Mouse (Mus musculus) MN1 (cell line): ENCODE data around the gene Zfp704.
A peak's percentile ranks its signal among the peaks of the same experiment; 100 is the strongest.

Source experiments
- DNase-seq: peaks from one replicate; pipeline ENCODE4 v3.0.0-alpha.2; 2016; ENCODE audit warnings: low spot score

Zfp704 gene

DNA sequence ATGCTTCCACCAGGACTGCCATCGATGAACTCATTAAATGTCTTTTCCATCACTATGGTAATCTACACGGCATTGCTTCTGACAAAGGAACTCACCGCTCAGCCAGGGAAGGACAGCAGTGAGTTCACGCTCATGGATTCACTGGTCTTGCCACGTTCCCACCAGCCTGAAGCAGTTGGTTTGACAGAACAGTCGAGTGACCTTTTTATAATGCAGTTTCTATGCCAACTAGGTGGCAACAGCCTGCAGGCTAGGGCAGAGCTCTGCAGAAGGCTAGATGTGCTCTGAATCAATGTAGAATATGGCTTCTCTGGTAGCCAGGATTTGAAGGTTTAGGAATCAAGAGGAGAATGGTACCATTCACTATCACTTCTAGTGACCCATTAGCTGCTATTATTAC is 186.2 kb downstream of the Zfp704 start:
- no peak for DNase-seq

DNA sequence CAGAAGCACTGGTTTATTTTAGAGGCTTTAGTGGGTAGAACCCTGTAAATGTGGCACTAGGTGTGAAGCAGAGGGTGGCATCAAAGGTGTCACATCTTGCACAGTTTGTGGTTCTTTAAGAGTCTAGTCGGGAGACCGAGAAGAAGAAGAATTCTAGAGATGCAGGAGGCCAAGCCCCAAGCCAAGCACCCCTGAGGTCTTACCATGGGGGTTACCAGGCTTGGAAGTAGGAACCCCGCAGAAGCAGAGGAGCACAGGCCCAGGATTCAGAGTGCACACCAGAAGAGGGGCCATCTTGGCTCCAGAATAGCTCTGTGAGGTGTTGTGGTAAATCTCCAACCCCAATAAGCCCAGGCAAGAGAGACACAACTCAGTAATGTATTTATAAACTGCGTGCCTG is 201.0 kb downstream of the Zfp704 start:
- no peak for DNase-seq

DNA sequence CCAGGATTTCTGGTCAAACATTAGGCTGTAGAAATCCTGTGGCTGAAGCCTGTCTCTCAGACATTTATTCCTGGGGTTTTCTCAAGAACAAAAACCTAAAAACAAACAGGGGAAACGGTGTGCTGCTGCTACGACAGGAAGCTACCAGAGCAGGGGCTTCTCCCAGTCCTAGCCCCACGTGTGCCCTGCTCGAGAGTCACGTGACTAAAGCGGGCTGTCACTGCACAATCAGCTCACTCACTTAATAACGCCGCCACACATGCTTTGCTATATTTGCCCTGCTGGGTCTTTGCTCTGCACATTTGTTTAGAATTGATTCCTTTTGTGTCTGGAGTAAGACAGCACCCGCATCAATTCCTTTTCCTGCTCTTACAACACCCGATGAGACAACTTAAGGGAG is 202.1 kb downstream of the Zfp704 start:
- DNase-seq: no peak

DNA sequence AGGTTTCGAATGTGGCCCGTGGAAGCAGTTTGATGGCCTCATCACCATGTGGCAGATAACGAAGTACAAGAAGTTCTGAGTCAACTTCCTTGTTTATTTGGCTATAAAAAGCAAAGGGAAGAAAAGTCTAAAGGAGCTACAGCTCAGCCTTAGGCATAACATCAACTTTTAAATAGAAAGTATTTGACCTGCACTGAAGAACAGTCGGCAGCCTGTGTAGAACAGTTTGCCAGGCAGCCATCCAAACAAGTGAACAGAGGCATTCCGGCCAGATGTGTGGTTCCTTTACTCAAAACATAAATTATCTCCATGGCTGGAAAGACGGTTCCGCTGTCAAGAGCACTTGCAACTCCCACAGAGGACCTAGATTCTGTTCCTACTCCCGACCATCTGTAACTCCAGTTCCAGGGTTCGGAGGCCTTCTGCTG is 202.8 kb downstream of the Zfp704 start:
- no peak for DNase-seq

DNA sequence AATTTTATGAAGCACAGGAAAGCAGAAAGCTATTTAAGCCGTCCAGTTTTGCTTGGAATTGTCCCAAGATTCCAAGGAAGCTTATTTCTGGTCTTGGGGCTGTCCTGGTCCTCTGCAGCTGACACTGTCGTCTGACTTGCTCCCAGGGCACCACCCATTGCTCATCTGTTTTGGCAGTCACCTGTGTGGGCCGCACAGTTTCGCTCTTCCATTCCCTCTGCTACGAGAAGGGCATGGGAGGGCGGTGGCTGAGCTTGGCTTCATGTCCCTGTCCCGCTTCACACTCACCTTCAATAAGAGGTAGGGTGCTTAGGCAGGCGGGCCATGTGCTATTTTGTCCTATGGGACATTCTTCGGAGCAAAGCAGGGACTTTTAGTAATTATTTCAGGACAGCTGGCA is 204.5 kb downstream of the Zfp704 start:
- no peak for DNase-seq

DNA sequence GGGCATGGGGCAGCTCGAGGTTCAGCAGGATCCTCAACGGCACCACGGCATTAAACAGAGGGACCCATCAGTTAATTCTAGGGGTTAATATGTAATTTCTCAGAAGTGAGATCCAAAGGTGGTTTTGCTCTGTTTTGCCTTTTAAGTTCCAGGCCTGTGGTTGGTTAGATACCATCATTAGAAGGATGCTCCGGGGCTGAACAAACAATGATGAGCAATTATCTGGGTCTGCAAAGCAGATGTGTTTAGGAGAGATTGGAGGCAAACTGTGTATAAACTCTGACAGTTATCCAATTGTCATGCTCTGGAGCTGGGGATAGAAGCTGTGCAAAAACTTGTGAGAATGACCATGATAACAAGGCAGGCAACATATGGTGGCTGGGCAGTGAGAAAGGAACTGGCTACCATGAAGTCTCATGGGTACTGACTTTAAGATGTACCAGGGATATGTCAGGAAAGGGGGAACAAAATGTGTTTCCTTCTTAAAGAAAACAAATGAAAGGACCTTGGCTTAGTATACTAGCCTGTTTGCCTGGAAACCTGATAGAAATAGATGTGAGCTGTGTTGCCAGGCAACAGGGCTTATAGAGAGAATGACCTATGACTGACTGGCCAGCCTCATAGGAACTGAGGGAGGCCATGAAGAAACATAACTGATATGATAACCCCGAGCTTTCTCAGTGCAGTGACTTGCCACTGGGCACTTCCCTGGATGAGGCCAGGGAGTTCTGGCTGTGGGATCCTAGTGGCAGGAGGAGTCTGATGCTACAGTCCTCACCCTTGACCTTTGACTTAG is 206.4 kb downstream of the Zfp704 start:
- peak; percentile 79 for DNase-seq

DNA sequence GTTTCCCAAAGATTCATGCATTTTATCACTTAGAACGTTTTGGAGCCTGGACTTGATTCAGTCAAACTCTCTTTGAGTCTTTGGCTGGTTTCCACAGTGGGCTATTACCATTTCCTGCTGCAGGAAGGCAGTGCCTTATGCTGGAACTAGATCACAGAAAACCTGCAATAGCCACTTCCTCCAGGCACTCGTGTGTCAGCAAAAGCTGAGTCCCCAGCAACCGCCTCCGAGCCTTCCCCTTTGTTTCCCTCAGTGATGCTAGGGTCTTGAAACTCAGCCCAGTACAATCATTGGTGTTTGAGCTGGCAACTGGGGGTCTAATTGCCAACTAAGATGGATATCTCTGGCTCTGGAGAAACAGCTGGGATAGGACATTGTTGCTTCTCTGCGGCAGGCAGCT is 207.0 kb downstream of the Zfp704 start:
- DNase-seq: peak; percentile 76

DNA sequence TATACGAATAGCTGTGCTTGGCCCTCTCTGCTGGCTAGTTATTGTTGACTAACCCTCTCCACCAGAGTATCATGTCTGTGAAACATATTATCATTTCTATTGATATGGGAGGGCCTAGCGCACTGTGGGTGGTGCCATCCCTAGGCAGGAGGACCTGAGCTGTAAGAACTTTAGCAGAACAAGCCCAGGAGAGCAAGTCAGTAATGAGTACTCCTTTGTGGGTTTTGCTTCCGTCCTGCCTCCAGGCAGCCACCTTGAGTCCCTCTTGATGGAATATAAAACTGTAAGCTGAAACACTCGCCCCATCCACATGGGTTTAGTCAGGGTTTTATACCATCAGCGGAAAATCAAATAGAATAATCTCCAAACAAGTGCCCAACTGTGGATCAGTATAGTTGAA is 207.5 kb downstream of the Zfp704 start:
- no peak for DNase-seq

DNA sequence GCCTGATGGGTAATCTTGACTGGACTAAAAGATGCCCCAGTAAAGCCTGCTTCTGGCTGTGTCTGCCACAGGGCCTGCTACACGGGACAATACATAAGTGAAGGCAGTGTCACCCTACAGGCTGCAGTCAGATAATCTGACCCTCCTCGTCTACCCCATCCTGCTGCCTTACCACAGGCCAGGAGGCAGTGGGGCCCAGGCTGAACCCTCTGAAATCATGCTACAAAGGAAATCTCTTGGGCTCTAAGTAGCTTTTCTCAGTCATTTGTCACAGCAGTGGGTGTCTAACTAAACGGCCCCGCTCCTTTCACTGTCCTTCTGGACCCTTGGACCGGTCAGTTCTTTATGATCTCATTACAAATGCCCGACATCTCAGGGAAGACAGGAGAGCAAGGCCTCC is 208.2 kb downstream of the Zfp704 start:
- DNase-seq: no peak

DNA sequence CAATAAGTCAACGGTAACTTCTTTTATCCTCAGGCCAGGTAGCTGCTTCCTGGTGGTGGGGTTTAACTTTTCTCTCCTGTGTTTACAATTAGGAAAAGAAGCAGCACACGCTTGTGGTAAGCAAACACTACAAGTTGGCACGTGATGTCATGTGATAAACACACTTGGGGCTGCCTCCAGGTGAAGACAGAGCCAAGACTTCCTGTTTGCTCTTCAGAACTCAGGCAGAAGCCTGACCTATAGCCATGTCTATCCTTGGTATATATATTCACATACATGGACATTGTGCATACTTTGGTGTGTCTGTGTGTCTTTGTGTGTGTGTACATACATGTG is 209.0 kb downstream of the Zfp704 start:
- DNase-seq: no peak

DNA sequence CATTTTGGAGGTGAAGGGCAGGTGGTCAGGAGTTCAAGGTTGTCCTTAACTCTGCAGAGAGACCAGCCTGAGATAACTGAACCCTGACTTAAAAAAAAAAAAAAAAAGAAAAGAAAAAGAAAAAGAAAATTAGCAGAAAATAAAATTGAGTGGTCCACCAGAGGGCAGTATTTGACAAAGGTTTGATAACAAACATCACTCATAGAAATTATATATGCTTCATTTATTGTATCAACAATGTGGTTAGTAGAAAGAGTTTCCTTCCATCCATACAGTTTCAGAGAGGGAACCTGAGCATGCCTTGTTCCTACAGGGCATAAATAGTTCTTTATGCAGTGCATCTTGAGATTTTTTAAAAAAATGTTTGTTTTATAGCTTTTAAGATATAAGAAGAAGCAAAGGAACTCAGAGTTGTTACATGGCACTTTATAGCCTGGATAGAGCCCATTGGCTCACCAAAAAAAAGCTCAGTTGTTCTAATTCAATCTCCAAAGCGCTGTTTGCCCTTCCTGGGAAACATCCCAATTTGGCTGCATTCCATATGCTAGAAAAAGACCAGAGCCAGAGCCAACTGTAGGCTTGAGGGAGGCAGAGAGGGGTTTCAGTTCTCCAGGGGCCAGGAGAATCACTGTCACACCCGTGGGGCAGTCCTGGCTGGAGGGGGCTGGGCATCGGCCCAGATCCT is 209.5 kb downstream of the Zfp704 start:
- DNase-seq: peak; percentile 85

DNA sequence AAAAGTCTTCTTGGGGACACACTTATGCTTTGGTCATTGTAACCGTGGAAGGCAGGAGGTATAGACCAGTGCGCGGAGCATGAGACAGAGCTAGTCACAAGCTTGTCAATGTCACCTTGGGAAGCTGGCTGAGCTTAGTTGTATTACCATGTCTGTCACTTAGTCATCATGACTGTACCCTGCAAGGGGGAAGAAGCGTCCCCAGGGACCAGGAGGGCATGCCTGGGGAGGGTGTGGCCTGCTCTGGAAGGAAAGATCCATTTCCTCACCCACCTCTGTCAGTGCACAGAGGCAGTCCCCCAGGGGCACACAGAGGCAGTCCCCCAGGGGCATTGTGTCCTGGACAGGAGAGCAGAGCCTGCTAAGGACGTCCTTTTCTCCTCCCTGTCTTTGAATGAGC is 211.6 kb downstream of the Zfp704 start:
- DNase-seq: peak; percentile 43
